Mouse (Mus musculus) heart, embryonic 11.5 days (tissue): ENCODE data around the gene Gm20388. TPM values are rescaled to one million over a fixed set of nuclear protein-coding genes. Genes with fewer than 3 reads are reported as not detected.

Experiments used
- ATAC-seq: fragments of 200-750 bp; cut with Nextera tagmentation; replicated peaks from 2 replicates; pipeline ENCODE4 v1.8.0; 2017; ENCODE audit warnings: moderate library complexity; ENCODE audit not compliant: insufficient number of reproducible peaks, low FRiP score, low TSS enrichment
- H3K27ac ChIP-seq: fragments of 300-500 bp; sonication (generic); 2 replicates; pipeline ENCODE4 v1.5.1; 2014; ENCODE audit warnings: mild to moderate bottlenecking, low read depth, low read length
- H3K27me3 ChIP-seq: fragments of 300-500 bp; sonication (generic); 2 replicates; pipeline ENCODE4 v1.6.1; 2014; ENCODE audit warnings: mild to moderate bottlenecking, low read length, mixed read lengths; ENCODE audit not compliant: control insufficient read depth, insufficient read depth
- H3K36me3 ChIP-seq: fragments of 300-500 bp; sonication (generic); 2 replicates; pipeline ENCODE4 v1.6.1; 2014; ENCODE audit warnings: mild to moderate bottlenecking, low read length, moderate library complexity, mixed read lengths; ENCODE audit not compliant: control insufficient read depth, insufficient read depth
- H3K4me1 ChIP-seq: fragments of 300-500 bp; sonication (generic); 2 replicates; pipeline ENCODE4 v1.6.1; 2014; ENCODE audit warnings: low read length; ENCODE audit not compliant: control insufficient read depth, insufficient read depth
- H3K4me2 ChIP-seq: fragments of 300-500 bp; sonication (generic); 2 replicates; pipeline ENCODE4 v1.6.1; 2014; ENCODE audit warnings: mild to moderate bottlenecking, moderate library complexity
- H3K4me3 ChIP-seq: fragments of 300-500 bp; sonication (generic); 2 replicates; pipeline ENCODE4 v1.5.1; 2014; ENCODE audit warnings: low read depth, low read length
- H3K9ac ChIP-seq: fragments of 300-500 bp; sonication (generic); 2 replicates; pipeline ENCODE4 v1.6.1; 2014; ENCODE audit warnings: mild to moderate bottlenecking, low read depth, low read length, moderate library complexity
- H3K9me3 ChIP-seq: fragments of 300-500 bp; sonication (generic); replicated peaks from 2 replicates; pipeline ENCODE4 v1.6.1; 2016; ENCODE audit warnings: low read length; ENCODE audit not compliant: control insufficient read depth
- WGBS: fragments of 180-500 bp; shearing (Covaris S2); extraction: QIAGEN DNeasy Blood & Tissue Kit; methylation state at CpG from one replicate; pipeline ENCODE4 v1.1.7; 2014; ENCODE audit not compliant: insufficient replicate concordance; 5-methylcytosine and 5-hydroxymethylcytosine counted together
- polyA plus RNA-seq: library from polyadenylated mRNA; unstranded; fragments of >200 nt; fragmentation: Nextera tagmentation; extraction: Ambion mirVana; gene quantifications from 2 replicates; pipeline ENCODE4 v1.2.1, GENCODE M21; 2014

The Gm20388 gene
- polyA plus RNA-seq, 1 experiment from 2014 or later, result 6.4 TPM

GRCm38 (mm10) chr8:120264944-120265453, 354.4 kb downstream of the Gm20388 start:
- no peaks in the 10 kb centered on the region for H3K9me3 ChIP-seq
- H3K4me2 ChIP-seq, result peak overlapping the region; percentile 62
- peak overlapping the region; percentile 17; the same call in 1 of the 2 replicates for H3K4me3 ChIP-seq
- H3K27me3 ChIP-seq, result peaks cover 2% of the 10 kb centered on the region; the same call in 1 of the 2 replicates
- H3K4me1 ChIP-seq, result peaks cover 48% of the 10 kb centered on the region
- WGBS, result 7% methylated on average over 16 of the region's 16 CpGs
- peak overlapping the region; percentile 84 for H3K27ac ChIP-seq
- ATAC-seq, result 0 out of 2 replicates have a peak, but pooled peaks have one; percentile 14
- H3K9ac ChIP-seq, result peak overlapping the region; percentile 67
- no peaks in the 10 kb centered on the region for H3K36me3 ChIP-seq

GRCm38 (mm10) chr8:120265471-120265870, 354.8 kb downstream of the Gm20388 start:
- ATAC-seq, result 0 out of 2 replicates have a peak, but pooled peaks have one; percentile 15
- H3K9me3 ChIP-seq, result no peaks in the 10 kb centered on the region

GRCm38 (mm10) chr8:120268541-120268980, 357.9 kb downstream of the Gm20388 start:
- no peak overlapping the region for H3K9ac ChIP-seq
- H3K4me3 ChIP-seq, result no peak overlapping the region
- WGBS, result 63% methylated on average over 19 of the region's 19 CpGs
- ATAC-seq, result no peak
- peaks cover 35% of the 10 kb centered on the region for H3K4me1 ChIP-seq
- 0 out of 2 replicates have a peak, but pooled peaks cover 4% of the 10 kb centered on the region for H3K27me3 ChIP-seq
- no peak overlapping the region for H3K4me2 ChIP-seq
- H3K9me3 ChIP-seq, result no peaks in the 10 kb centered on the region
- H3K36me3 ChIP-seq, result no peaks in the 10 kb centered on the region
- no peak overlapping the region for H3K27ac ChIP-seq

More at GRCm38 (mm10) chr8:120265471-120265870, 354.8 kb downstream of the Gm20388 start:
- Histone ChIP-seq H3K36me3 (no peaks in the 10 kb centered on the region), H3K4me1 (peaks cover 47% of the 10 kb centered on the region), H3K9ac (peak overlapping the region; percentile 67), H3K27me3 (peaks cover 2% of the 10 kb centered on the region; the same call in 1 of the 2 replicates), H3K4me2 (peak overlapping the region; percentile 62), H3K4me3 (no peak overlapping the region), H3K27ac (peak overlapping the region; percentile 84)
- 11% methylated on average over 4 of the region's 4 CpGs for WGBS

GRCm38 (mm10) chr8:120270449-120270848, 359.8 kb downstream of the Gm20388 start:
- Histone ChIP-seq H3K4me1 (peaks cover 26% of the 10 kb centered on the region), H3K4me2 (no peak overlapping the region), H3K9me3 (no peaks in the 10 kb centered on the region), H3K27ac (no peak overlapping the region), H3K36me3 (no peaks in the 10 kb centered on the region), H3K9ac (no peak overlapping the region), H3K4me3 (no peak overlapping the region), H3K27me3 (0 out of 2 replicates have a peak, but pooled peaks cover 4% of the 10 kb centered on the region)
- ATAC-seq, result no peak
- WGBS, result 84% methylated on average over 13 of the region's 13 CpGs

GRCm38 (mm10) chr8:120273430-120273829, 362.8 kb downstream of the Gm20388 start:
- Histone ChIP-seq H3K9ac (no peak overlapping the region), H3K27me3 (0 out of 2 replicates have a peak, but pooled peaks cover 4% of the 10 kb centered on the region), H3K27ac (no peak overlapping the region), H3K9me3 (no peaks in the 10 kb centered on the region), H3K4me1 (peaks cover 39% of the 10 kb centered on the region), H3K4me2 (no peak overlapping the region), H3K36me3 (no peaks in the 10 kb centered on the region), H3K4me3 (no peak overlapping the region)
- no peak for ATAC-seq
- WGBS, result 90% methylated on average over 4 of the region's 4 CpGs

GRCm38 (mm10) chr8:120276051-120276890, 365.6 kb downstream of the Gm20388 start:
- Histone ChIP-seq H3K36me3 (no peaks in the 10 kb centered on the region), H3K4me1 (peaks cover 43% of the 10 kb centered on the region), H3K9me3 (no peaks in the 10 kb centered on the region), H3K27me3 (0 out of 2 replicates have a peak, but pooled peaks cover 4% of the 10 kb centered on the region), H3K4me3 (peak overlapping the region; percentile 49), H3K9ac (peak overlapping the region; percentile 71), H3K4me2 (peak overlapping the region; percentile 82), H3K27ac (peak overlapping the region; percentile 84)
- under 1% methylated on average over 49 of the region's 49 CpGs for WGBS
- peak; percentile 87 for ATAC-seq

- peak overlapping the region; percentile 49 for H3K4me3 ChIP-seq
- peak overlapping the region; percentile 71 for H3K9ac ChIP-seq
- no peaks in the 10 kb centered on the region for H3K36me3 ChIP-seq
- H3K9me3 ChIP-seq, result no peaks in the 10 kb centered on the region
- no peak for ATAC-seq
- 11% methylated on average over 16 of the region's 16 CpGs for WGBS
- peaks cover 48% of the 10 kb centered on the region for H3K4me1 ChIP-seq
- peak overlapping the region; percentile 84 for H3K27ac ChIP-seq
- peak overlapping the region; percentile 82 for H3K4me2 ChIP-seq
- H3K27me3 ChIP-seq, result no peaks in the 10 kb centered on the region
Observed at GRCm38 (mm10) chr8:120276891-120277426, 366.3 kb downstream of the Gm20388 start.

GRCm38 (mm10) chr8:120278009-120278408, 367.4 kb downstream of the Gm20388 start:
- no peak overlapping the region for H3K4me2 ChIP-seq
- H3K4me1 ChIP-seq, result peaks cover 56% of the 10 kb centered on the region
- WGBS, result 55% methylated on average over 14 of the region's 14 CpGs

More at GRCm38 (mm10) chr8:120278009-120278408, 367.4 kb downstream of the Gm20388 start:
- H3K27ac ChIP-seq, result no peak overlapping the region
- no peak for ATAC-seq
- H3K9me3 ChIP-seq, result no peaks in the 10 kb centered on the region
- no peak overlapping the region for H3K4me3 ChIP-seq
- H3K36me3 ChIP-seq, result no peaks in the 10 kb centered on the region
- H3K27me3 ChIP-seq, result no peaks in the 10 kb centered on the region
- H3K9ac ChIP-seq, result no peak overlapping the region
